Mouse (Mus musculus): ENCODE measurements around the gene Rgs19.

The Rgs19 gene

GRCm38 (mm10) chr2:181653523-181653922, 40.3 kb downstream of the Rgs19 start:
- no peak for DNase-seq (ENCODE audit: low read depth, low spot score)

- DNase-seq (ENCODE audit: low read depth, low spot score) = no peak
Observed at GRCm38 (mm10) chr2:181653065-181653464, 40.7 kb downstream of the Rgs19 start.

GRCm38 (mm10) chr2:181648926-181649325, 44.9 kb downstream of the Rgs19 start:
- no peak for DNase-seq (ENCODE audit: low read depth, low spot score)

- no peak for DNase-seq (ENCODE audit: low read depth, low spot score)
Observed at GRCm38 (mm10) chr2:181646626-181647472, 46.9 kb downstream of the Rgs19 start.

GRCm38 (mm10) chr2:181645666-181646065, 48.1 kb downstream of the Rgs19 start:
- no peak for DNase-seq (ENCODE audit: low read depth, low spot score)

GRCm38 (mm10) chr2:181644361-181644760, 49.4 kb downstream of the Rgs19 start:
- no peak for DNase-seq (ENCODE audit: low read depth, low spot score)

All from telencephalon, adult 2 months (tissue).